Mouse (Mus musculus): Measurements from ENCODE around the gene Olfr112. TPM values are rescaled to one million over a fixed set of nuclear protein-coding genes. Genes with fewer than 3 reads are reported as not detected.
"Not testable (repeated sequence)": the region's sequence is repeated elsewhere in the genome, so short reads cannot be mapped to it uniquely, and the experiment has no call there.

Olfr112 gene
- not detected for total RNA-seq (2021)

- intact Hi-C loops (cut with DNase I): no loop called here
- no peak for DNase-seq
Measured at GRCm38 (mm10) chr17:37569351-37569750, at the start of gene Olfr112. Gene Olfr112, minus strand, starts transcription at chr17:37569451.

GRCm38 (mm10) chr17:37592643-37593042, 23.4 kb upstream of the Olfr112 start, which contains the start of gene Olfr114:
Gene Olfr114, minus strand, starts transcription at chr17:37592743.
- intact Hi-C loops (cut with DNase I): no loop called here
- DNase-seq: no peak

- no peak for DNase-seq
- intact Hi-C loops (cut with DNase I): no loop called here
Measured at GRCm38 (mm10) chr17:37577563-37577962, 8.3 kb upstream of the Olfr112 start, which contains the start of gene Olfr113. Gene Olfr113, minus strand, starts transcription at chr17:37577663.

GRCm38 (mm10) chr17:37558913-37559615, 10.2 kb downstream of the Olfr112 start:
- intact Hi-C loops (cut with DNase I): no loop called here
- DNase-seq: no peak

GRCm38 (mm10) chr17:37543800-37544435, 25.3 kb downstream of the Olfr112 start:
- intact Hi-C loops (cut with DNase I): no loop called here
- DNase-seq: no peak

GRCm38 (mm10) chr17:37541454-37542119, 27.7 kb downstream of the Olfr112 start:
- no peak for DNase-seq
- intact Hi-C loops (cut with DNase I): no loop called here

- DNase-seq; intact Hi-C loops (cut with DNase I): not testable (repeated sequence)
Measured at GRCm38 (mm10) chr17:37538416-37538815, 30.8 kb downstream of the Olfr112 start.

- intact Hi-C loops (cut with DNase I): no loop called here
Measured at GRCm38 (mm10) chr17:37535173-37535572, 34.1 kb downstream of the Olfr112 start.

GRCm38 (mm10) chr17:37525427-37525826, 43.8 kb downstream of the Olfr112 start:
- intact Hi-C loops (cut with DNase I); DNase-seq: not testable (repeated sequence)

More at GRCm38 (mm10) chr17:37535173-37535572, 34.1 kb downstream of the Olfr112 start:
- no peak for DNase-seq

GRCm38 (mm10) chr17:37524612-37525011, 44.6 kb downstream of the Olfr112 start:
- DNase-seq; intact Hi-C loops (cut with DNase I): not testable (repeated sequence)

Other genes starting within 250 kb of the Olfr112 start
- gene Olfr103, start 229.8 kb downstream of the Olfr112 start, total RNA-seq (2021): not detected
- not detected for gene Olfr104-ps, start 209.9 kb downstream of the Olfr112 start, total RNA-seq (2021)
- not detected for gene Olfr105-ps, start 190.4 kb downstream of the Olfr112 start, total RNA-seq (2021)
- not detected for gene Olfr106-ps, start 179.1 kb downstream of the Olfr112 start, total RNA-seq (2021)
- not detected for gene Olfr107, start 170.2 kb downstream of the Olfr112 start, total RNA-seq (2021)
- gene Olfr108, start 124.0 kb downstream of the Olfr112 start, total RNA-seq (2021): not detected
- not detected for gene Olfr109, start 110.5 kb downstream of the Olfr112 start, total RNA-seq (2021)
- not detected for gene H2-M2, start 85.9 kb downstream of the Olfr112 start, total RNA-seq (2021)
- gene Olfr110, start 77.0 kb downstream of the Olfr112 start, total RNA-seq (2021): not detected
- under 1 TPM in 1 of 2 experiments, not detected in 1; 0.18 TPM for gene Olfr111, start 61.4 kb downstream of the Olfr112 start, total RNA-seq (2021)
- not detected for gene Olfr113, start 8.2 kb upstream of the Olfr112 start, total RNA-seq (2021)
- not detected for gene Olfr114, start 23.3 kb upstream of the Olfr112 start, total RNA-seq (2021)
- not detected for gene Olfr115, start 57.7 kb upstream of the Olfr112 start, total RNA-seq (2021)
- not detected for gene Olfr116, start 57.7 kb upstream of the Olfr112 start, total RNA-seq (2021)
- gene Olfr117, start 94.3 kb upstream of the Olfr112 start, total RNA-seq (2021): not detected
- not detected for gene Olfr118, start 97.5 kb upstream of the Olfr112 start, total RNA-seq (2021)
- not detected for gene Olfr119, start 127.1 kb upstream of the Olfr112 start, total RNA-seq (2021)
- not detected for gene Olfr120, start 152.4 kb upstream of the Olfr112 start, total RNA-seq (2021)
- not detected for gene Olfr121, start 179.4 kb upstream of the Olfr112 start, total RNA-seq (2021)
- not detected for gene Olfr122, start 199.2 kb upstream of the Olfr112 start, total RNA-seq (2021)
- gene Olfr123, start 224.1 kb upstream of the Olfr112 start, total RNA-seq (2021): not detected
- gene Olfr124, start 230.4 kb upstream of the Olfr112 start, total RNA-seq (2021): not detected

All from left cerebral cortex, postnatal 4 days (tissue).